Mouse (Mus musculus) adrenal gland, postnatal 14 days (tissue): ENCODE measurements around the gene Pla2g15. TPM values are rescaled to one million over a fixed set of nuclear protein-coding genes. Genes with fewer than 3 reads are reported as not detected.

Source experiments
- total RNA-seq: library from RNA; stranded (reverse); gene quantifications from 2 replicates; pipeline ENCODE4 v1.2.3, GENCODE M21; 2021

Gene Pla2g15
- total RNA-seq, 1 experiment from 2014 or later = 13.5 TPM

Other genes with a start within 250 kb of the Pla2g15 start
- gene Pskh1, start 250.0 kb upstream of the Pla2g15 start, total RNA-seq = 31.0 and 32.2 TPM in 2 replicates
- 0.59 TPM in 1 of 2 replicates, not detected in the other for gene Ctrl, start 216.5 kb upstream of the Pla2g15 start, total RNA-seq
- 49.2 and 65.5 TPM in 2 replicates for gene Psmb10, start 212.0 kb upstream of the Pla2g15 start, total RNA-seq
- gene Lcat, start 207.0 kb upstream of the Pla2g15 start, total RNA-seq = 5.3 and 54.9 TPM in 2 replicates
- gene Slc12a4, start 184.3 kb upstream of the Pla2g15 start, total RNA-seq = 36.9 and 42.5 TPM in 2 replicates
- gene Dpep3, start 171.0 kb upstream of the Pla2g15 start, total RNA-seq = not detected in 2 replicates
- gene Dus2, start 159.1 kb upstream of the Pla2g15 start, total RNA-seq = 14.9 and 15.5 TPM in 2 replicates
- gene Dpep2nb, start 144.4 kb upstream of the Pla2g15 start, total RNA-seq = not detected in 2 replicates
- 14.2 and 14.5 TPM in 2 replicates for gene Ddx28, start 138.5 kb upstream of the Pla2g15 start, total RNA-seq
- gene Nfatc3, start 91.6 kb upstream of the Pla2g15 start, total RNA-seq = 47.3 and 47.6 TPM in 2 replicates
- gene Esrp2, start 13.4 kb upstream of the Pla2g15 start, total RNA-seq = 5.3 and 8.8 TPM in 2 replicates
- gene Slc7a6, start 18.5 kb downstream of the Pla2g15 start, total RNA-seq = 30.3 and 38.3 TPM in 2 replicates
- gene Slc7a6os, start 60.5 kb downstream of the Pla2g15 start, total RNA-seq = 23.3 and 28.1 TPM in 2 replicates
- 22.7 and 26.8 TPM in 2 replicates for gene Prmt7, start 60.5 kb downstream of the Pla2g15 start, total RNA-seq
- 9.6 and 10.2 TPM in 2 replicates for gene Smpd3, start 187.6 kb downstream of the Pla2g15 start, total RNA-seq